Mouse (Mus musculus) ovary, adult 18-20 months (tissue): ENCODE results near the gene Slc47a1.
"Not testable (repeated sequence)": the region's sequence is repeated elsewhere in the genome, so short reads cannot be mapped to it uniquely, and the experiment has no call there.

ENCODE experiments used
- DNase-seq: peaks from one replicate; pipeline ENCODE4 v3.0.0; 2022; ENCODE audit warnings: low spot score, mixed read lengths

Gene Slc47a1

GRCm38 (mm10) chr11:61319233-61319922, 58.8 kb downstream of the Slc47a1 start:
- DNase-seq, result no peak

DNA sequence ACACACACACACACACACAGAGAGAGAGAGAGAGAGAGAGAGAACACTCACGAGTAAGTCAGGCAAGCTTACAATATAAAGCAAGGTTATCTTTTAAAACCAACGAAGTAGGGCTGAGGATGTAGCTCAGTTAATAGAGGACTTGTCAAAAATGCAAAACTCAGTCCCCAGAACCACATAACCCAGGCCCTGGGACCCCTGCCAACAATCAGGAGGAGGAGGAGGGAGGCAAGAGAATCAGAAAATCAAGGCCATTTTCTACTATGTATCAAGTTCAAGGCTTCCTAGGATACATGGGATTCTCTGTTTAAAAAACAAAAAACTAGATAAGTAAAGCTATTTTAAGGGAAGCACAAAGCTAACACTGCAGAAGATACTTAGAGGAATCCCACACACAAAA, 61.3 kb downstream of the Slc47a1 start:
- peak; percentile 72 for DNase-seq

GRCm38 (mm10) chr11:61310321-61310720, 67.8 kb downstream of the Slc47a1 start:
- DNase-seq, result no peak

GRCm38 (mm10) chr11:61309831-61310230, 68.3 kb downstream of the Slc47a1 start:
- no peak for DNase-seq

DNA sequence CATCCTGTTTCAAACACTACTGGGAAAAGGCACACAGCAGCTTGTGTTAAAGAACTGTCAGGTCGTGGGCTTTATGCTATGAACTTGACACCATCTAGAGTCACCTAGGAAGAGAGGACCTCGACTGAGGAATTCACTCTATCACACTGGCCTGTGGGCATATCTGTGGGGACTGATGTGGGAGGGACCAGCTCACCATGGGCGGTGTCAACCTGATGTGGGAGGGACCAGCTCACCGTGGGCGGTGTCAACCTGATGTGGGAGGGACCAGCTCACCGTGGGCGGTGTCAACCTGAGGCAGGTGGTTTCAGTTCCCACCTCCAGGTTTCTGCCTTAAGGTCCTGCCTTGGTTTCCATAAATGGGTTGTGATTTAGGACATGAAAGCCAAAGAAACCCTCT, 70.3 kb downstream of the Slc47a1 start:
- no peak for DNase-seq

GRCm38 (mm10) chr11:61305377-61305776, 72.8 kb downstream of the Slc47a1 start:
- no peak for DNase-seq

GRCm38 (mm10) chr11:61304535-61304934, 73.6 kb downstream of the Slc47a1 start:
- DNase-seq, result not testable (repeated sequence)

DNA sequence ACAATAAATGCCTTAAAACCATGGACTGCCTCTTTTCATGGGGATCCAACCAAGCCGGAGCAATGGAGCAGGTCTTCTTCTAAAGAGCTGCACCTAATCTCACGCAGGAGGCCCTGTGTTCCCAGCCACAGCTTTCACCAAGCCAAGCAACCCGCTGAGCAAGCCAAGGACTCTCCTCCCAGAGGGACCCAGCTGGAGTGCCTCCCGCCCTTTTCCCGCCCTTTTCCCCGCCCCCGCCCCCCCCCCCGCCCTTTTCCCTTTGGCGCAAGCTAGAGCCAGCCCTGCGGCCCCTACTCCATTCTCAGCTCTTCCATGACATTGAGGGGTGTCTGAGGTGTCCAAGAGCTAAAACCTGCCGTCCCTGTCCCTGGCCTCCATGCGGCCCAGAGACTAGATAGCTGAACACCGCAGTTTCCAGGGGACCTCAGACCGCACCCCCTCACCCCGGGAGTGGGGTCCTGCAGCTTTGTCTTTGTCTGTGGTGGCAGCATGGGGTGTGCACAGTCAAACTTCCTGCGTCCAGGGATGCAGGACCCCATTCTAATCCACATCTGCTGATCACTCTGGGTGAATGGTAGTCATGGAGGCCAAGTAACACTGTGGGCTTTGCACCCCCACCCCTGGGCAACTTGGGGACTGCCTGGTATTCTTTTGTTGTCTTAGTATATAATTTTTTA, 77.3 kb downstream of the Slc47a1 start:
- DNase-seq, result no peak

- DNase-seq, result no peak
Observed at GRCm38 (mm10) chr11:61300205-61300604, 77.9 kb downstream of the Slc47a1 start.

DNA sequence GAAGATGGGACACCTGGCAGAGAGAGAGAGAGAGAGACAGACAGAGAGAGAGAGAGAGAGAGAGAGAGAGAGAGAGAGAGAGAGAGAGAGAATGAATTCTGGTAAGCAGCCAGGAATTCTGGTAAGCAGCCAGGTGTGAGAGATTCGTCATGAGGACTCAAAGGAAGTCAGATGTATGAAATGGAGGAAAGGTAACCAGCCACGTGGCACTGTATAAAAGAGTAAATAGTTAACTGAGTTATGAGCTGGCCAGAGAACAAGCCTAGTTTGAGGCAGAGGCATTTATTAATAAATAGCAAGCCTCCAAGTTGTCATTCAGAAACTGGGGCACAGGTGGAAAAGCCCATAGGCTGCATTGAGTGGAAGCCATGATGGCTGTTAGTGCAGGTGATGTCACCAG, 80.2 kb downstream of the Slc47a1 start:
- DNase-seq, result no peak

DNA sequence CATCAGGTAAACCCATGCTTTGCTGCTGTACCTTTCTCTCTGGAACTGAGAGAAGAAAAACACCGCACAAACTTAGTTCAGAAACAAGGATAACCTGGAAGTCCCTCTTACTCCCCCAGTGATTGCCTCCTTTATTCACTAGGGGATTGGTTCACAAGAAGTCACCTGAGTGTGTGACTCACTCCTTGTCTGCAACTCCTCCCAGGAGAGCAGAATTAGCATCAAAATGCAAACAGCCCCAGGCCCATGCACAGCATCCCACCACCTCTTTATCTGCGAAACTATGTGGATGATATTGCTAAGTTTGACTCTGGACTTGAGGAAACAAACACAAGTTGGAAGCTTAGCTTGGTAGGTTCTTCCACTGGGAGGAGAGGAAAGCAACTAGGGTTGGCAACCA, 80.8 kb downstream of the Slc47a1 start:
- DNase-seq, result no peak

- DNase-seq, result no peak
Observed at GRCm38 (mm10) chr11:61296556-61296955, 81.6 kb downstream of the Slc47a1 start.

GRCm38 (mm10) chr11:61295556-61295955, 82.6 kb downstream of the Slc47a1 start:
- DNase-seq, result no peak

GRCm38 (mm10) chr11:61294431-61294830, 83.7 kb downstream of the Slc47a1 start:
- DNase-seq, result no peak
